Mouse (Mus musculus) gastrocnemius, postnatal 14 days (tissue): ENCODE data around the gene Cntnap5a. TPM values are rescaled to one million over a fixed set of nuclear protein-coding genes. Genes with fewer than 3 reads are reported as not detected.
"Not testable (repeated sequence)": the region's sequence is repeated elsewhere in the genome, so short reads cannot be mapped to it uniquely, and the experiment has no call there.

Source experiments
- DNase-seq: peaks from one replicate; pipeline ENCODE4 v3.0.0; 2021; ENCODE audit warnings: mixed read lengths
- intact Hi-C: fragments of 180-260 bp; cut with DNase I; formaldehyde crosslinking; loops from one replicate; pipeline ENCODE4 v1.15.1; 2025; ENCODE audit warnings: low total_unique reads
- total RNA-seq, 2 experiments: library from RNA; stranded (reverse); gene quantifications; 2 replicates each; pipeline ENCODE4 v1.2.3; 2021

Cntnap5a gene
- total RNA-seq, 2 experiments from 2014 or later, result 0.02 TPM; not detected in 1

DNA sequence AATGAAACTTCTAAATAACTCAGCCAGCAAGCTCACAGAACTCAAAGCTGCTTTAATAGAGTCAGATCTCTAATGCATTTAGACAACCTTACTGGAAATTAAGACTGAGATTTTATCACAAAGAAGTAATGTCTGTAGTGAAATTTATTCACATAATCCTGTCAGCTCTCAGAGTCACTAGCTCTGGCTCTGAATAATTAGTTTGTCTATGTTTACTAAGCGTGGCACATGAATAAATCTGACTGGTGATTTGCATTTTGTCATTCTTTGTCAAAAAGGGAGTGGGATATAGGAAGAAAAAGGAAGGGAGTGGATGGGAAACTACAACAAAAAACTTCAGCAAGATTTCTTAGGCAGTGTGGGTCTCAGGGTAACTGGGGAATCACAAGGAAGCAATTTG lies 351.3 kb downstream of the Cntnap5a start:
- intact Hi-C loops, result no loop called here

DNA sequence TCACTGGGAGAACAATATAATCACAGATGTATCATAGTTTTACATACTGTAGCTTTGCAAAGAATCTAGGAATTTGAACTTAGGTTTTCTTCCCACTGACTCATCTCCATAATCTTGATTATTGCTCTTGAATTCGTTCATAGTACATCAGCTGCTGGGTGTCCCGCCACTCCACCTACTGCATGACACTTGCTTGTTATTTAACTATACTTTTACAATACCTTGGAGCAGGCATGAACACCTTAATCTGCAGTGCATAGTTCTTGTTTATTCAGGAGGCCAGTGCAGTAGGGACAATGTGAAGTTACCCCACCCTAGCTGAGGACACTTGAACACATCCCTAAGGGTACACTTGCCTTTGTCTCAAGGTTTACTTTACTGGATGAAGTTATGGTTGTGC lies 352.3 kb downstream of the Cntnap5a start:
- DNase-seq, result no peak
- intact Hi-C loops, result no loop called here

More for the DNA sequence above, 351.3 kb downstream of the Cntnap5a start:
- DNase-seq, result no peak

DNA sequence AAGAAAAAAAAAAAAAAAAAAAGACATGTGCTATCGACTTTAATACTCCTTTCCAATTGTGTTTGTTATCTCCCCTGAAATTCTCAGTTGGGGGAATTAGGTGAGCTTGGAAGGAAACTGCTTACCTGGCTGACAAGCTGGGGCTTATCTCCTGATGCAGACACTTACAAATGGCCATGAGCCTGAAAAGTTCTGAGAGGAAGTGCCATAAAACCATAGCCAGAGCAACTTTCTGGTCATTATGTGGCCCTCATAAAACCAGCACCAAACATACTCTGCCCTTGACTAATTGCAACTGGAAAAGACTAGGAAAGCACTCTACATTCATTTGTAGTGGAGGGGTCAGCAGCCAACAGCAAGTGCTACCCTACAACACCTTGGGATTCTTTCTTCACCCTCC lies 359.5 kb downstream of the Cntnap5a start:
- no peak for DNase-seq
- intact Hi-C loops, result no loop called here

DNA sequence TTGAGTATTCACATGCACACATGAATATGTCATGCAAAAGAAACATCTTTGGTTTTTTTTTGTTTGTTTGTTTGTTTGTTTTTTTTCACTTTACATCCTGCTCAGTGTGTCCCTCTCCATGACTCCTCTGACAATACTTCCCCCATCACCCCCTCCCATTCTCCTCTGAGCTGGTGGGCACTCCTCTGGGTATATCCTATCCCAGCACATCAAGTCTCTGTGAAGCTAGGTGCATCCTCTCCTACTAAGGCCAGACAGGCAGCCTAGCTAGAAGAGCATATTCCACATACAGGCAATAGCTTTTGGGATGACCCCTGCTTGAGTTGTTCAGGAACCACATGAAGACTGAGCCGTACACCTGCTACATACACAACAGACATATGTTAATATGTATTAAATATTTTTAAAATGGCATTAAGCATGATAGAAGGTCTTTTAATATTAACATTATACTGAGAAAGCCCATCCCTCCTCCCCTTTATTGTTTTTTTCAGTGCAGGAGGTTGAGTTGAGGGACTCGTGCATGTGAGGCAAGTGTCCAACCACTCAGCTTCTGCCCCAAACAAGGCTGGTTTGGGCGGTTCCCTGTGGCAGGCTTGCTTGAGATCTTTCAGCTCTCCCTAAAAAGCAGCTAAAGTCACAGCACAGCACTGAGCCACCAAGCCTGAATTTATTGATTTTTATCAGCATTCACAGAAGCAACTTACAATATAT lies 422.6 kb downstream of the Cntnap5a start:
- no peak for DNase-seq
- intact Hi-C loops, result no loop called here

DNA sequence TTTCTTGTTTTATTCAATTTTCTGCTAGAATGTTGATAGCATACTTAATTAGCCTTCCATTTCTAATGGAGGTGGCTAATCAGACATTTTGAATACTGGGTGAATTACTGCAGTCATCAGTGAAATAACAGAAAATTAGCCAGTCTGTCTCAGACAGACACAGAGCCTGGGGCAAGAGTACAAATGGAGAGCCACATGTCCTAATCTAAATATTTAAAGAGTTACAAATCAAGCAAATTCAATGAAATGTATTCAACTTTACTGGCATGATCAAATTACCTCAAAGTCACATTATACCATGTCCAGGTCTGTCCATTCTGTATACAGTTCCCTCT lies 423.1 kb downstream of the Cntnap5a start:
- no peak for DNase-seq
- intact Hi-C loops, result no loop called here

DNA sequence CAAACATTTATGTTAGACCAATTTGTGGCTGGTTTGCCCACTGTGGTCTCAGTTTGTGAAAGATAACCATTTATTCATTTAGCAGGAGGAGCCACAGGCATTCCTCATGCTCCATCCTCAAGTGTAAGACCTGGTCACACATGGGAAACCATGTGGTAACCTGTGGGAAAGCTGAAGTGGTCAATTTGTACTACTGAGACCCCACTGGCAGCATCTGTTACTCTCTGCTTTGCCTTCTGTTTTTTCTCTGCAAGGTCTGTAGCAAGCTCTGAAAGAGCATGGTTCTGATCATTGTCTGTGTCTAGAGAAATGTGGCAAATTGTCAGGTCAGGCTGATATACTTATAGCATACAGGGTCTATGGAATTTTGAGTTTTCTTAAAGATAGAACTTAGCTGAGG lies 423.8 kb downstream of the Cntnap5a start:
- intact Hi-C loops, result no loop called here
- no peak for DNase-seq

DNA sequence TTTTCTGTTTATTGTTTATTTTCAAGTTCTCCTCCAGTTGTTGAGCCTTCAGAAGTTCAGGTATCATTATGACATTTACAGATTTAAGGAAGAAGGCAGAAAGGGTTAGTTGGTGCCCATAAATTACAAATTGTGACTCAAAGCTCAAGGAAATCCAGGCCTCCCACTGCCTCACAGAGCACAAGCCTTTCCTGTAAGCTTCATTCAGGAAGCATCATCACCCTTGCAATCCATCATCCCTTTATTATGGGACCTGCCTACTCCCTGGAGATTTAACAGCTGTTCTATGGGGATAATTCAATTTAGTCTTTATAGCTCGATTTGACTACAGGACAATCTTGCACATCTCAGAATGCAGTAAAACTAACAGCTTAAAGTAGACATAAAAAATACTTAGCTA lies 441.2 kb downstream of the Cntnap5a start:
- DNase-seq, result no peak
- intact Hi-C loops, result no loop called here

DNA sequence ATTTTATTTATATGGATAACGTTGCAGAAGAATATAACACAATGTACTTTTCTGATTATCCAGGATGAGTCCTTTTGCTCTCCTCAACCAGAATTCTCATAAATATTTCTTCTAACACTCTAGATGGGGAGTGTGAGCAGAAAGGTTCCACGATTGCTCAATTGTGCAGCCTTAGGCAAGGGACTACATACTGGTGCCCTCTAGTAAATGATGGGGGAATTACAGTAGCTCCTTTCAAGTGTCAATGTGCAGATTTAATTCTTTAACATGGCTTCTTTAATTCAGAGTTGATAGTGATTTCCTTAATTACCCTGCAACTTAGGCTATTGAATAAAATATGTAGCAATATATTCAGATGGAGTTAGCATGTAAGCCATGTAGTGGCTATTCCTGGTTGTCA lies 442.5 kb downstream of the Cntnap5a start:
- intact Hi-C loops, result no loop called here
- no peak for DNase-seq

DNA sequence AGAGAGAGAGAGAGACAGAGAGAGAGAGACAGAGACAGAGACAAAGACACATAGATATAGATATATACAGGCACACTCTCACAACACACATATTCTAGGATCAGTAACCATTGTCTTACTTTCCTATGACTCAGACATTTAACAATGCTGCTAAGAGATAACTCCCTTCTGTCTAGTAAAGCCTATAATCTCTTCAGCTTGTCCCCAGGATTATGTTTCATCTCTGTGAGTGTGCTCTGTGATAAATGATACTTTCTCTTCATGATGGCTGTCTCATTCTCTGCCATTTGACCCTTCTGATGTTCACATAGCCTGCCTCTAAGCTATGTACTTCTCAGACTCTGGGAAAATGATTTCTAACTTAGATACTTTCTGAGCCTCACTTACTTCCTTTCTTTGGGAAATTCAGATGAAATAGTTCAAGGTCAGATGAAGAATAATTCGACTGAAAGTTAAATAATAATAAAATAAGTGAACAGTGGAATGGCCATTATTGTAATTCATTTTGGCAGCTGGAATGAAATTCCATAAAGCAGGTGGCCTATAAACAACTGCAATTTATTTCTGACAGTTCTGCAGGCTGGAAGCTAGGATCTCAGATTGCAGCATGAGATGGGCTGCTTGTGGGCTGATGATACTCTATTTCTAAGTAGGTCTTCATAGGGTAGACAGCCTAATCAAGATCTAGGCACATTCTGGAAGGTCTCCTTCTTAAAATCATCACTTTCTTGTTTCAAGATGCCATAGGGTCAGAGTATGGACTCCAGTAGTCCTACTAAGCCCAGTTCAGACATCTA lies 444.1 kb downstream of the Cntnap5a start:
- intact Hi-C loops, result no loop called here
- DNase-seq, result no peak

DNA sequence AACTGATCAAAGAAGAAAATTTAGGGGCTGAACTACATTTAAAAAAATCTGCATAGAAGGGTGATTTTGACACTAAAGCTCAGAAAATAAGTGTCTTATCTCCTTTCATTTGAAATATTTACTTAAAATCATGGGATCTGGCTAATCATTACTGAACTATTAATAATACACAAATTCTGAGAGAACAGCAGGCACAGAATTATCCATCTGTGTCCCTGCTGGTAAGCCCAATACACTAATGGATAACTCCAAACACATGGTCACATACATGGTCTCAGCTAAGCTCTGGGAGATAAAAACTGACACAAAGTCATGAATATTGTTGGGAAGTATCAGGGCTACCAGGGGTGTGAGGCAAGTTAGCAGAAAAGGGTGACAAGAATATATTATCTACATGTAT lies 447.9 kb downstream of the Cntnap5a start:
- no peak for DNase-seq
- intact Hi-C loops, result no loop called here

DNA sequence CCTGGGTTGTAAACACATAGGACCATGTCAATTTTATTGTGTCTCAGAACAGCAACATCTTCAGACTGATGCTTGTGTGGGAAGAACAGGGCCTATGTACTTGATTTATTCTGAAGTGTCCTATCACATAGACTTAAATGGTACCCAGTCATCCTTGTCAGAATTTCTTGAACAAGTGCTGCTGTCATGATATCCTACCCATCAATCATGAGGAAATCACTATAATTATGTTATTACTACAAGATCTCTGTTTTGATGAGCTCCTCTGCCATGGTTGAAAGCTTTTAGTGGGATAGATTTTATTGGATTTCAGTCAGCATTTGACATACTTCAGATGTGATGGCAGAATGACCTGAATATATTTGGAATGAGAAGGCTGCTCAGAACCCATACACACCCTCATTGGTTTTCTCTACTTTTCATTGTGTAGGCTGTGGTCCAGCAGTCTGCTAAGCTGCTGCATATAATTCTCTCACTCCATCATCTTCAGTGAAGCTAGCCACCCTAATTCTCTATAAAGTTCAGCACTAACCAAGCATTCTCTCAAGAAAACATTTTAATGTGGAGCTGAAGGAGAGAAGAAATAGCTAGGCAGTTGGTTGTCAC lies 465.3 kb downstream of the Cntnap5a start:
- no peak for DNase-seq
- intact Hi-C loops, result no loop called here

DNA sequence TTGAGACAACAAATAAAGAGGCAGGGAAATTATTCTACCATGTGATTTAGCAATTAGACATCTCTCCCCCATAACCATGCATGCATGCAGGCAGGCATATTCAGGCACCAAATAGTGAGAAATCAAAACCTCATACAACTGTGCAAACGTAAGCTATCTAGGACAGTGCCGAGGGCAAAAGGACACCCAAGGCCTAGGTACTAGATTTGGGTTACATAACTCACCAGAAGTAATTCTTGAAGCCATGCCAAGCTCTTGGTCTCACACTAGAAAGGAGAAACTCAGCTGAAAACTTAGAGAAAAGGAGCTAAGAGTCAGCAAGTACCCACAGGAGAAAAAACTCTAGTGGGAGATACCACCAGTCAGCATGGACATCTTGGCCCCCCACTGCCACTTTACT lies 499.9 kb downstream of the Cntnap5a start:
- intact Hi-C loops, result no loop called here
- no peak for DNase-seq

DNA sequence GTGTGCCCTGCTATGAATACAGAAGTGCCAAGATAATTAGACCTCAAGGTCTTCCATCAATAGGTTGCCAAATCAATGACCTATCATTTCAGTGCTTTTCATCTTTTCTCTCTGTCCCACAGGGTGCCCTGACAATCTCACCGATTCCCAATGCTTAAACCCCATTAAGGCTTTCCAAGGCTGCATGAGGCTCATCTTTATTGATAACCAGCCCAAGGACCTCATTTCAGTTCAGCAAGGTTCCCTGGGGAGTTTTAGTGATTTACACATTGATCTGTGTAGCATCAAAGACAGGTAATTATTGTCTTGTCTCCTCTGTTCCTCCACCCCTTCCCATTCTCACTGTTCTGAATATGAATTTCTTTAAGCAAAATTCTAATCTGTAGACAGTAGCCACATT lies 503.6 kb downstream of the Cntnap5a start:
- DNase-seq, intact Hi-C loops: not testable (repeated sequence)

DNA sequence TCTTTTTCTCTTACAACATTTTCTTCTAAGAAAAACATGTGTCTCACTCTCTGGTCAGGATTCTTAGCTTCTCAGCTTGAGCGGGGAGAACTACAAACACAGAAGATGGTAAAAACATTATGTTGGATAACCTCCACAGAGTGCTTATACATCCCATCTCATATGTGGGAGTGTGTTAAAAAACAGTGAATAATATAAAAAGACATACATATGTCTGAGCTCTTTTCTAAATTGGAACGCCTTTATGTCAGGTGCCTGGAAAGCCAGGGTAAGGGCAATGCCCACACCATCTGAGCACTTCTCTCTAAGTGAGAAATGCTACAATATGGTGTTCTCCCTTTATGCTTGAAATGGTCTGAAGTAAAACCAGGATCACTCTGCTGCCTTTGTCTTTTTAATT lies 507.7 kb downstream of the Cntnap5a start:
- intact Hi-C loops, result no loop called here
- DNase-seq, result no peak

DNA sequence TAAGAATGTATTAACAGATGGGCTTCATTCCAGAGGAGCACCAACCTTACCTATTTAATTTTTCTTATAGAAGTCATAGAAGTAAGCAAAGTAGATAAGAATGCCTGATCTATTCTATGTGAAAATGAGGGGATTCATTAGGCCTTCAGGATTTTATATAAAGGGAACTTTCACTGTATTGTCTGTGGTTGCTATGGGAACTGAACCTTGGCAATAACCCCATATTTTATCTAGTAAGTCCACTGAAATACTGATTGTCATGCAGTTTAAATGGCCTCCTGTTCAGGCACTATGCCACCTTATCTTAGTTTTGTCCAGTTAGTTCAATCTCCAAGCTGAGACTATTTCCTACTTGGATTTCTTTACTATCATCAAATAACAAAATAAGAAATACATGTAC lies 532.3 kb downstream of the Cntnap5a start:
- intact Hi-C loops, result no loop called here
- no peak for DNase-seq

DNA sequence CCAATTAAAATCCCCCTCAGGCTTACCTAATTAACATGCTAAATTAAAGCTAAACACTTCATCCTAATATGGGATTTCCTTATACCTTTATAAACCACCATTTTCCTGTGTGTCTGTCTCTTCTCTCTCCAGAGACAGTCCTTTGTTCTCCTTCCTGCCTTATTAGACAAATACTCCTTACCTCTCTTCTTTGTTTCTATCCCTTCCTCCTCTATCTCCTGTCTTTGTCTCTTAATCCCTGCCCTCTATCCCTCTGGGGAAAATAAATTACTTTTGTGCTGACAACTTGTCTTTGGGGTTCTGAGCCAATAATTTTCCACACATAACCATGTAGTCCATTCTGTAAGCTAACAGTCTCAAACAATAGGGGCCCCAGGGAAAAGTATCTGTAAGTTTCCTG lies 556.0 kb downstream of the Cntnap5a start:
- intact Hi-C loops, result no loop called here
- DNase-seq, result no peak

DNA sequence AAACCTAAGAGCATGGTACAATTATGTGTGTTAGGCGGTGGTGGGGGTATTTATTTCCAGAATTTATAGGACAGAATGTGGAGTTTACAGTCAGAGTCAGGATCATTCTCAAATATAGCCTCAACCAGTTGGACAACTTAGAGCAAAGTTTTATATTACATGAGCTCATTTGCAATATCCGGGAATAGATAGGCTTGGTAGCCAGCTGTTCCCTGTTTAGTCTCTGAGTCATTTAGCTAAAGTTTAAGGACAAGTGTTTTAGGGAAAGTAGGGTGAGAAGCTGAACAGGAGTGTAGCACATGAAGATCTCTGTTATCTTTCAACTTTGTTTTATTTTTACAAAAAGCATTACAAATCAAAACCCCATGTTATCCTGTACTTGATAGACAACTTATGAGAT lies 559.3 kb downstream of the Cntnap5a start:
- DNase-seq, result no peak
- intact Hi-C loops, result no loop called here

DNA sequence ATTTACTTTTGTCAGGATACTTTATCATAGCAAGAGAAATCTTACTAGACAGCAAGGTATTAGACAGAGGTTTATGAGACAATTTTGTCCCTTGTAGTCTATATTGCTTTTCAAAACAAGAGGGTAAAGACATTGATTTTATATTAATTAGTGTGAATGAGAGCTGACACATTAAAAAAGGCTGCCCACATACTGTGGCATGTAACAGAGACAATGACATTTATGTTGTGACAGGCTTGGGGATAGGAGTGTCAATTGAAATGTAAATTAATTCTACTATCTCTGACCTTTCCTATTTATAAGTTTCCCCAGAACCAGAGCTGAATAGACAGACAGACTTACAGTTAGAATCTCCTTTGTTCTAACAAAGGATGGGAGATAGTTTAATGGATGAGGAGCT lies 596.6 kb downstream of the Cntnap5a start:
- intact Hi-C loops, result no loop called here
- DNase-seq, result no peak

DNA sequence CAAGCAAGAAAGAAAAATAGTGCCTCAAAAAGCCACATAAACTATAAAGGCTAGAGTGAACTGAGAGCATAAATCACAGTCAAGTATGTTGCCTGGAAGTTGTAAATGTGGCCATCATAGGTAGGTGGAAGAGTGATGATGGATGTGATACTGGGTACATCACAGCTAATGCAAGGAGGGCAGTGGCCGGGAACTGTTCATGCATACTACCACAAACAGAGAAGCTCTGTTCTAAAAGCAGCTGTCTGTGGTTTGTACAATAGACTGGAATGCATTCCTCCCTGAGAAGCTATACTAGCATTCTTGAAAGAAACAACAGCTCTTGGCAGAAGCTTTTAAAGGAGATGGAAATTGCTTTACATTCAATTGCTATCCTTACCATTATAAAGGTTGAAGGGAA lies 599.4 kb downstream of the Cntnap5a start:
- intact Hi-C loops, result no loop called here
- no peak for DNase-seq

DNA sequence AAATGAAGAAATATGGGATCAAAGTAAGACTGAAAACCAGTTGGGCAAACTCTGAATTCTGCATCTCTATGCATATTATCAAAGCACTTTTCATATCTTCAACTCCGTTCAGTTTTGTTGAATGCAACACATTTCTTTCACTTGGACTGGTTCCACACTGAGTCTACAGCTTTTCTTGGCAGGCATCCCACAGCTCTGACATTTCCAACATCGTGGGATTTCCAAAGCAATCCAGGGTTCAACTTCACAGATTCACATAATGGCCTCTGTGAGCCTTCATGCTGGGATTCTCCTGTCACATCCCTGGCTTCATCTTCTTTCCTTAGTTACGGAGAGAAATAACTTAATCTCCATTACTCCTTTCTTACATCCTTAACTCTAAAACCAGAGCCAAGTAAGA lies 622.0 kb downstream of the Cntnap5a start:
- DNase-seq, result no peak
- intact Hi-C loops, result no loop called here

DNA sequence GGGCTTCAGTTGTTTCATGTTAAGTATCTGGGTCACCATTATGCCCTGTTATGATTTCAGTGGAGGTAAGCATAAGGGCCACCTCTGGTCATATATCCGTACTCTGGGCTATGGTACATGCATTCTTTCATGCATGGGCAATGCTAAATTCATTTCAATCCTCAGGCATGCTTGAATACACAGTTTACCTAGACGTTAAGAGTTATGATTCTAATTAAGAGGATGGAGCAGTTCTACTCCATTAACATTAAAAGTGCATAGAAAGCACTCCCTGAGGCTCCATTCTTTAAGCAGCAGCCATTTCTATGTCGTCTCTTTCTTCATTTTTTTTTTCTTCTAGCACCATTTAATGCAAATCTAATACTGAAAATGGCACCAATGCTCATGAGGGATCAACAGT lies 627.0 kb downstream of the Cntnap5a start:
- intact Hi-C loops, result no loop called here

More for the DNA sequence above, 627.0 kb downstream of the Cntnap5a start:
- no peak for DNase-seq
